ENCODE assay signal across 19 mouse cellular contexts in genomic region chr3:53988796-53989195, GRCm38 (mm10).
DNase-seq lines count a peak whose midpoint lies in the region; ATAC-seq and TF ChIP-seq lines count a peak whose summit lies in the region.
"Had no signal": no experiment of that assay in that cellular context is flagged by ENCODE, and none has a peak within 500 bp of the region (broad histone marks: within the 10 kb centered on the region; RNA-seq: fewer than 3 reads in every experiment).

No protein-coding gene starts in this region.

- no peaks in the 10 kb centered on the region for H3K36me3 ChIP-seq in forebrain, postnatal 0 days (ENCODE audit: insufficient read depth)
- H3K36me3 ChIP-seq in forebrain, embryonic 14.5 days (ENCODE audit: control insufficient read depth, insufficient read depth, low read length): no peaks in the 10 kb centered on the region
- no peaks in the 10 kb centered on the region for H3K36me3 ChIP-seq in liver, embryonic 11.5 days (ENCODE audit: control insufficient read depth, insufficient read depth, low read length)
- H3K36me3 ChIP-seq: embryonic facial prominence, embryonic 12.5 days; forebrain, embryonic 10.5 days; G1E; heart, embryonic 13.5 days; hindbrain, embryonic 15.5 days; liver, embryonic 15.5 days had no signal

- WGBS in forebrain, postnatal 0 days: 48% methylated on average over 9 of the region's 9 CpGs
- WGBS in forebrain, embryonic 14.5 days: 88% methylated on average over 9 of the region's 9 CpGs
- 77% methylated on average over 9 of the region's 9 CpGs for WGBS in liver, embryonic 11.5 days

- no peak for TF ChIP-seq CTCF in forebrain, postnatal 0 days (IDR thresholded peaks at IDR 0.05; ENCODE audit: low read depth)

- intact Hi-C loops in left cerebral cortex, postnatal 14 days (cut with DNase I): loop anchor here (5.0 kb wide), 1 partner anchor 96 kb away; no protein-coding TSS in a partner anchor

- peak; percentile 82 for ATAC-seq in forebrain, postnatal 0 days
- no peak for ATAC-seq in forebrain, embryonic 14.5 days
- no peak for ATAC-seq in liver, embryonic 11.5 days (replicated peaks; ENCODE audit: low FRiP score)
- ATAC-seq: midbrain, embryonic 16.5 days had no signal

- H3K9ac ChIP-seq in forebrain, postnatal 0 days: no peak overlapping the region
- no peak overlapping the region for H3K9ac ChIP-seq in forebrain, embryonic 14.5 days (ENCODE audit: low read length)
- H3K9ac ChIP-seq in liver, embryonic 11.5 days (ENCODE audit: low read depth, low read length): no peak overlapping the region
- H3K9ac ChIP-seq: embryonic facial prominence, embryonic 12.5 days; heart, embryonic 13.5 days; hindbrain, embryonic 15.5 days; liver, embryonic 15.5 days had no signal

- peak; percentile 79 for DNase-seq in forebrain, postnatal 0 days
- no peak for DNase-seq in forebrain, embryonic 14.5 days (ENCODE audit: low spot score)
- DNase-seq in left cerebral cortex, adult 18-20 months (ENCODE audit: low spot score in 2 of 2): peak; percentile 11 to 24
- DNase-seq in left cerebral cortex, adult 11 months (ENCODE audit: low spot score): no peak
- peak; percentile 33 to 37 for DNase-seq in left cerebral cortex, postnatal 14 days (ENCODE audit: low spot score in 2 of 2)
- peak; percentile 39 for DNase-seq in right cerebral cortex, postnatal 4 days
- no peak for DNase-seq in lung, postnatal 14 days
- no peak for DNase-seq in liver, embryonic 11.5 days (ENCODE audit: low spot score)
- DNase-seq: adrenal gland, adult 8-10 months; gastrocnemius, postnatal 10 days; lung, postnatal 36 days; thymus, adult 18-20 months had no signal

- no peaks in the 10 kb centered on the region for H3K9me3 ChIP-seq in forebrain, postnatal 0 days (ENCODE audit: low read length)
- H3K9me3 ChIP-seq in forebrain, embryonic 14.5 days (replicated peaks; ENCODE audit: control insufficient read depth, low read length): no peaks in the 10 kb centered on the region
- no peaks in the 10 kb centered on the region for H3K9me3 ChIP-seq in liver, embryonic 11.5 days (ENCODE audit: control insufficient read depth, low read length)
- H3K9me3 ChIP-seq: embryonic facial prominence, embryonic 12.5 days; forebrain, embryonic 10.5 days; heart, embryonic 13.5 days; hindbrain, embryonic 15.5 days; liver, embryonic 15.5 days had no signal

- H3K27ac ChIP-seq in forebrain, postnatal 0 days (ENCODE audit: low read depth, low read length): peak overlapping the region; percentile 58
- H3K27ac ChIP-seq in forebrain, embryonic 14.5 days (ENCODE audit: low read depth, low read length): no peak overlapping the region
- no peak overlapping the region for H3K27ac ChIP-seq in liver, embryonic 11.5 days (ENCODE audit: low read depth, low read length)
- H3K27ac ChIP-seq: embryonic facial prominence, embryonic 12.5 days; forebrain, embryonic 10.5 days; heart, embryonic 13.5 days; hindbrain, embryonic 15.5 days; liver, embryonic 15.5 days had no signal

- H3K4me3 ChIP-seq in forebrain, postnatal 0 days (ENCODE audit: low read depth, low read length): no peak overlapping the region
- H3K4me3 ChIP-seq in forebrain, embryonic 14.5 days (ENCODE audit: low read depth, low read length): no peak overlapping the region
- no peak overlapping the region for H3K4me3 ChIP-seq in liver, embryonic 11.5 days (ENCODE audit: low read depth, low read length)
- H3K4me3 ChIP-seq: embryonic facial prominence, embryonic 12.5 days; forebrain, embryonic 10.5 days; heart, embryonic 13.5 days; hindbrain, embryonic 15.5 days; liver, embryonic 15.5 days had no signal

- H3K4me2 ChIP-seq in forebrain, postnatal 0 days (ENCODE audit: low read depth): no peak overlapping the region
- no peak overlapping the region for H3K4me2 ChIP-seq in forebrain, embryonic 14.5 days (ENCODE audit: low read length)
- H3K4me2 ChIP-seq in liver, embryonic 11.5 days: no peak overlapping the region
- H3K4me2 ChIP-seq: embryonic facial prominence, embryonic 12.5 days; heart, embryonic 13.5 days; hindbrain, embryonic 15.5 days; liver, embryonic 15.5 days had no signal

- H3K4me1 ChIP-seq in forebrain, postnatal 0 days (ENCODE audit: insufficient read depth): peaks cover 4% of the 10 kb centered on the region; the same call in 1 of the 2 replicates
- no peaks in the 10 kb centered on the region for H3K4me1 ChIP-seq in forebrain, embryonic 14.5 days (ENCODE audit: control insufficient read depth, insufficient read depth, low read length)
- no peaks in the 10 kb centered on the region for H3K4me1 ChIP-seq in liver, embryonic 11.5 days (replicated peaks; ENCODE audit: control insufficient read depth, insufficient read depth, low read length)
- H3K4me1 ChIP-seq: embryonic facial prominence, embryonic 12.5 days; forebrain, embryonic 10.5 days; heart, embryonic 13.5 days; hindbrain, embryonic 15.5 days; liver, embryonic 15.5 days had no signal

- no peaks in the 10 kb centered on the region for H3K27me3 ChIP-seq in forebrain, postnatal 0 days (ENCODE audit: insufficient read depth, low read length)
- no peaks in the 10 kb centered on the region for H3K27me3 ChIP-seq in forebrain, embryonic 14.5 days (replicated peaks; ENCODE audit: control insufficient read depth, insufficient read depth, low read length)
- no peaks in the 10 kb centered on the region for H3K27me3 ChIP-seq in liver, embryonic 11.5 days (replicated peaks; ENCODE audit: control insufficient read depth, insufficient read depth, low read length)
- H3K27me3 ChIP-seq: embryonic facial prominence, embryonic 12.5 days; heart, embryonic 13.5 days; hindbrain, embryonic 15.5 days; liver, embryonic 15.5 days had no signal

Comparison
In these comparisons a context has a peak if more than half of its experiments do, and no peak if none do; other contexts are left out.
1. DNase-seq: peak in forebrain, postnatal 0 days (single experiment), left cerebral cortex, adult 18-20 months (2 of 2), left cerebral cortex, postnatal 14 days (2 of 2) and right cerebral cortex, postnatal 4 days (single experiment); none in forebrain, embryonic 14.5 days (single experiment), left cerebral cortex, adult 11 months (single experiment), lung, postnatal 14 days (single experiment) and liver, embryonic 11.5 days (single experiment).